Mouse (Mus musculus) G1E-ER4 (cell line): ENCODE measurements around the gene Lin52. TPM values are rescaled to one million over a fixed set of nuclear protein-coding genes. Genes with fewer than 3 reads are reported as not detected.

ENCODE experiments used
- GATA1 ChIP-seq: IDR thresholded peaks from one replicate; pipeline ENCODE4 v1.8.0; 2012; ENCODE audit warnings: low read length, inconsistent platforms
- polyA plus RNA-seq: library from polyadenylated mRNA; stranded (reverse); fragments of >175 nt; gene quantifications from 2 replicates; pipeline ENCODE4 v1.2.3, GENCODE M21; 2012

Lin52 gene
- polyA plus RNA-seq, 1 experiment, result 0.38 TPM

DNA sequence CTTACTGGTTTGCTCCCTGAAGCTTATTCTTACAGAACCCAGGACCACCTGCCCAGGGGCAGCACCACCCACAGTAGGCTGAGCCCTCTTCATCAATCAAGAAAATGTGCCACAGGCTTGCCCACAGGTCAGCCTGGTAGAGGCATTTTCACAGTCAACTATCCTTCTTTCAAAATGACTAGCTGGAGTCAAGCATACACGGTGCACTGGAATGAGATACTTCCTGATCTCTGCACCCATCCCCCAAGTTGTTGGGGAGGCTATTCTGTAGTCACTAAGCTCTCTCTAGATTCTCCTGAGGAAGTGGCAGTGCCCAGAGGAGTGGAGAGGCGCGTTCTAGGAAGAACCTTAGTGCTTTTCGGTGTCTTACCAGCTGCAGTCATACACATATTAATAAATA, 64.3 kb downstream of the Lin52 start:
- TF ChIP-seq GATA1, result no peak

DNA sequence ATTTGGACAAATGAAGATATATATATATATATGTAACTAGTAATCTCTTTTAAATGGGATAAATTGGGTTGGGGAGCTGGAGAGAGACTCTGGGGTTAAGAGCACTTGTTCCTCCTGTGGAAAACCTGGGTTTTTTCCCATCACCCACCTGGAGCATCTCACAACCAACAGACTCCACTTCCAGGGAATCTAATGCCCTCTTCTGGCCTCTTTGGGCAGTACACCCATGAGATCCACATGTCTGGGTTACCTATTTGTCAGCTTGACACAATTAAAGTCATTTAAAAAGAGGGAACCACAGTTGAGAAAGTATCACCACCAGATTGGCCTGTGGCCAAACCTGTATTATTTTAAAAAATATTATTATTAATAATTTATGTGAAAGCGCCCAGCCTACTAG, 65.4 kb downstream of the Lin52 start:
- no peak for TF ChIP-seq GATA1

DNA sequence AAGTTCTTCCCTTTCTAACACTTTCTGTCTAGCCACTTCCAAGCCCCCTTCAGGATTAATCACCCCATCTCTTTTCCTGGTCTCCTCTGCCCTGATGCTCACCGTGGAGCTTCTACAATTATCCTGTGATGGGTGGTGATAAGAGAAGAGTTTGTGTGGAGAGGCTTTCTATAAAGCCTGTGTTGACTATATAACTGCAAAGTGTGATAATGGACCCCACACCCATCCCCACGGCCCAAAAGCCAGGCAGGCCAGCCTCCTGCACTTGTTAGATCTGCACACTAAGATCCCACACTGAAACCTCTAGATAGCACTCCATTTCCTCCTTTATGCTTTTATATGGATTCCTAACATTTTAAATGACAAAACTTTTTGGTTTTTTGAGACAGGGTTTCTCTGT, 66.8 kb downstream of the Lin52 start:
- no peak for TF ChIP-seq GATA1

- TF ChIP-seq GATA1, result no peak
These were observed 72.5 kb downstream of the Lin52 start for GRCm38 (mm10) chr12:84523728-84524127.

DNA sequence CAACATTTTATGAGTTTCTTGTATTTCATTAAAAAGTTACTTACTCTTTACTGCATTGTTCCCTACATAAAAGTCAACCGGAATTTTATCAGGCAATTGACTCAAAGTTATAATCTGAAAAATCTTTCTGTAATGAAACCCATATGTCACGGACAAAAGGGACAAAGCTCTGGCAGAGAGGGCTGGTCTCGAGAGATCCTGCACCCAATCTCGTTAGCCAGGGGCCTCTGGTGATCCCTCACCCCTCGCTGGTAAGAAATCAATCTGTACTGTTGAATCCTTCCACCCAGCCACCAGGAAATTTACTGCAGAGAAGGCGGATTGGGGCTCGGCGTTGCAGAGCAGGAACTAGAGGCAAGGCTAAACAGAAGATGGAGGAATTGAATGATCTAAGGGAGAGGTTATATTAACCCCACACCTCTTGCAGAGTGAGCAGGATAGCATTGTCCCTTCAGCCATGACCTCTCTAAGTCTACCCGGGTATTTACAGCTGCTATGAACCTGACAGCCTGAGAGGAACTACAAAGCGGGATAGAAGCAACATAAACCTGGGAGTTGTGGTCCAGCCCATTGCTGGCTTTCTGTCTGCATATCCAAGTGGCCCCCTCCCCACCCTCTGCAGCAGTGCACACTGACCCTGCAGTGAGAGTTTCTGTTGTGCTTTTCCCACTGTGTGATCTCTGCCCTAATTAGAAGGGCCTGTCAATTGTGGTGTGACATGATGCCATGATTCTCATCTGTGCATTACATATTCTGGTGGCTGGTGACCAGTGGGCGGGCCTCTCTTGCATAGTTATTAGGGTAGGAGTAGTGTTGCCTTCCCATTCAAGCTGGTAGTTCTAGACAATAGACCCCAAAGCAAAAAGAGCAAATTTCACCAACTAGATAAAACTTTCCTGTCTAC, 73.2 kb downstream of the Lin52 start:
- TF ChIP-seq GATA1, result no peak

DNA sequence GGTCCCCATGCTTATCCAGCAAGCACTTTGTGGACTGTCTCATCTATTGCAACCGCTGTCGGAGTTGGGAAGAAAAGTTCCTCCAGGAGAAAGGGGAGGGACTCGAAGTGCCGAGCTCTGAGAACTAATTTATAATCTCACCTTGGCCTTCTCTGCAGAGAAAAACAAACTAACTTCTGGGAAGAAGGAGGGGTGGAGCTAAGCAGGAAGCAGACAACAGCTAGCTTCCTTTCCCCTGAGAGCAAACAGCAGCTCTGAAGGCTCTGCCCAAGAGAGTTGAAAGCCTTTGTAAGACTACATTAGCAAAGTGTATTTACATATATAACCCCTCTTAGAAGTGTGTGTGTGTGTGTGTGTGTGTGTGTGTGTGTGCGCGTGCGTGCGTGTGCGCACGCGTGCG, 74.2 kb downstream of the Lin52 start:
- no peak for TF ChIP-seq GATA1

GRCm38 (mm10) chr12:84530426-84530825, 79.2 kb downstream of the Lin52 start:
- no peak for TF ChIP-seq GATA1

GRCm38 (mm10) chr12:84531906-84532829, 80.9 kb downstream of the Lin52 start:
- TF ChIP-seq GATA1, result no peak

DNA sequence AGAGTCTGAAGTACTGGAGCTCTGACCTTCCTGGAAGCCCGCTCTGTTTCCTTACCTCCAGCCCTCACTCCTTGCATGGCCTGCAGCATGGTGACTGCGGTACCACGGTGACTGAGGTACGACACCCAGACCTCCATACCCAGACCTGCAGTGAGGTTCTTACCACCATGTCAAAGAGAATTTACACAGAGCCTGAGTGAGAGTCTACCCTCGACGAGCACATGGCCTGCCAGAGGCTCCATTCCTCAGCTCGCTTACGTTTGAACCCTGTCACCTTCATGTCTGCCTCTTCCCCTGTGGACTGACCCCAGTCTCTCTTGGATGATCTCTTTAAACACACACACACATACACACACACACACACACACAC, 81.6 kb downstream of the Lin52 start:
- no peak for TF ChIP-seq GATA1

DNA sequence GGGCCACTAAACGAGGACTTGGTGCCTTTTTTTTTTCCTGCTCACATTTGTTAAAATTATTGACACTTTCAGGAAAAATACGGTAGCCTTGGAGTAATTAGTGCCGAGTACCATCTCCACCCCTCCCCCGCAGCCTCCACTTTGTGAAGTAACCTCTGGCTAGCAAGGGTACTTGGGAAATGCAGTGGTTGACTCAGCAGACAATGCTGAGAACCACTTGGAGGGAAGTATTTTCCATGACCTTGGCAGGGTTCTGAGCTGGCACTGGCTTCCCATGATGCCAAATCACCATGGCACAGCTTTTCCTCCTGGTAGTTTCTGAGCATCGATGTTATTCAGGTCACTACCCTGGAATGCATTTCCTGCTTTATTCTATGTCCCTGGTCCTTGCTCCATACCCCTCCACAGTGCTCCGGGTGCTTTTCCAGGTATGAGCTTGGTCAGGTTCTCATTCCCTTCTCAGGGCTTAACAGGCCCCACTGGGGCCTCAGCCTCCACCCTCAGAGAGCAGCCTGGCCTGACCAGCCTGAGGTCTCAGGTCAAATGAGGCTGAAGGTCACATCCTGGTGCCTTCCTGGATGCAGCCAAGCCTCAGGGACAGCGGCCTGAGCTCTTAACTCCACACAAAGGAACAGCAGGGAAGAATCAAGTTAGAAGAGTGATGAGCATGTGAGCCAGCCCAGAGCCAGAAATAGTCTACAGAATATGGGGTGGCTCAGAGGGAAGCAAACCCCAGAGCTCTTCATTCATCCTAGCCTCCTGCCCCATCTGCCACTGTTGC, 82.7 kb downstream of the Lin52 start:
- no peak for TF ChIP-seq GATA1

- no peak for TF ChIP-seq GATA1
These were observed 90.3 kb downstream of the Lin52 start for GRCm38 (mm10) chr12:84541391-84541958.

- no peak for TF ChIP-seq GATA1
These were observed 94.8 kb downstream of the Lin52 start for GRCm38 (mm10) chr12:84546028-84546427.

DNA sequence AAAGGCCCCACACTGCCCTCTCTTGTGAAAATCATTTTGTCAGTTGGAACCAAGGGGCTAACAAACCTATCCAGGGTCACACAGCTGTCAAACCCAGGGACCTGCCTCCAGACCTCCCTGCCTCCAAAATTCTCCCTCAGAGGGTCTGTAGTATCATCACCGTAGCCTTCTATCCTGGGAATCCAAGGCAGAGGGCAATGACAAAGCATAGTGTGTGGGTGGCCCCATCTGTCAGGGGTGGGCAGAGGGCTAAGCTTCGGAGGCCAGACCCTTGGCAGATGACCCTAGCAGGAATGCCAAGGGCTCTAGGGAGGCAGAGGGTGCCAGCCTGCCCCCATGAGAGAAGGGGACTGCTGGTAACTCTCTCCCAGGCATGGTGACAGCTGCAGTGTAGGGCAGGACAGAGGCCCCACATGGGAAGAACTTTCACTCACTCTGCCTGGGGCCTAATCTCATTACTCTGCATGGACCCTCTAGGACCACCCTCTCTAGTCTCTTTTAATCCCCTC, 95.4 kb downstream of the Lin52 start:
- TF ChIP-seq GATA1, result no peak

GRCm38 (mm10) chr12:84548251-84548650, 97.0 kb downstream of the Lin52 start:
- no peak for TF ChIP-seq GATA1

GRCm38 (mm10) chr12:84555218-84555617, 104.0 kb downstream of the Lin52 start:
- no peak for TF ChIP-seq GATA1

- no peak for TF ChIP-seq GATA1
These were observed 111.3 kb downstream of the Lin52 start for GRCm38 (mm10) chr12:84562558-84562957.
